Mouse (Mus musculus) kidney, postnatal 14 days (tissue): ENCODE measurements around the gene Icam4.

ENCODE experiments used
- DNase-seq: peaks from one replicate; pipeline ENCODE4 v3.0.0; 2022; ENCODE audit warnings: mixed read lengths

The Icam4 gene

GRCm38 (mm10) chr9:21012368-21012767 is 16.8 kb upstream of the Icam4 start:
- no peak for DNase-seq

GRCm38 (mm10) chr9:21014691-21015570 is 14.2 kb upstream of the Icam4 start:
- peak; percentile 75 for DNase-seq

- DNase-seq: peak; percentile 90
Measured at GRCm38 (mm10) chr9:21015571-21016130, 13.5 kb upstream of the Icam4 start, which contains the start of gene Icam1. TSS of gene Icam1 (plus strand) at chr9:21015985.

GRCm38 (mm10) chr9:21016331-21017176 is 12.6 kb upstream of the Icam4 start:
- DNase-seq: peak; percentile 32

- DNase-seq: no peak
Measured at GRCm38 (mm10) chr9:21017177-21017575, 12.0 kb upstream of the Icam4 start.

- DNase-seq: no peak
Measured at GRCm38 (mm10) chr9:21018600-21018999, 10.6 kb upstream of the Icam4 start.

- no peak for DNase-seq
Measured at GRCm38 (mm10) chr9:21021363-21021762, 7.8 kb upstream of the Icam4 start.

- DNase-seq: no peak
Measured at GRCm38 (mm10) chr9:21022288-21022687, 6.9 kb upstream of the Icam4 start.

GRCm38 (mm10) chr9:21022726-21023125 is 6.4 kb upstream of the Icam4 start:
- DNase-seq: no peak

- DNase-seq: no peak
Measured at GRCm38 (mm10) chr9:21025258-21025810, 3.8 kb upstream of the Icam4 start.

GRCm38 (mm10) chr9:21026849-21027248 is 2.3 kb upstream of the Icam4 start:
- no peak for DNase-seq

- no peak for DNase-seq
Measured at GRCm38 (mm10) chr9:21027774-21028290, 1.3 kb upstream of the Icam4 start.

GRCm38 (mm10) chr9:21028560-21029110 is 538 bp upstream of the Icam4 start:
- DNase-seq: no peak

- no peak for DNase-seq
Measured at GRCm38 (mm10) chr9:21030055-21030600, 955 bp downstream of the Icam4 start.

- peak; percentile 93 for DNase-seq
Measured at GRCm38 (mm10) chr9:21030781-21031250, 1.6 kb downstream of the Icam4 start.

- DNase-seq: peak; percentile 68
Measured at GRCm38 (mm10) chr9:21031251-21031895, 2.2 kb downstream of the Icam4 start.

- no peak for DNase-seq
Measured at GRCm38 (mm10) chr9:21031896-21032351, 2.8 kb downstream of the Icam4 start, which contains the start of gene Icam5. TSS of gene Icam5 (plus strand) at chr9:21032073.

- no peak for DNase-seq
Measured at GRCm38 (mm10) chr9:21032491-21032890, 3.3 kb downstream of the Icam4 start.

GRCm38 (mm10) chr9:21033136-21033535 is 4.0 kb downstream of the Icam4 start:
- DNase-seq: peak; percentile 93

- no peak for DNase-seq
Measured at GRCm38 (mm10) chr9:21034481-21035085, 5.4 kb downstream of the Icam4 start.

GRCm38 (mm10) chr9:21035586-21035985 is 6.4 kb downstream of the Icam4 start:
- no peak for DNase-seq
